Mouse (Mus musculus): ENCODE data around the gene Scn10a. TPM values are rescaled to one million over a fixed set of nuclear protein-coding genes. Genes with fewer than 3 reads are reported as not detected.

Gene Scn10a
- polyA plus RNA-seq, 2 experiments: 0.06 to 0.08 TPM

GRCm38 (mm10) chr9:119561746-119562145 is 157.4 kb downstream of the Scn10a start:
- Histone ChIP-seq H3K27ac (no peak overlapping the region), H3K4me1 (replicated peaks; ENCODE audit: control insufficient read depth in 2 of 2, insufficient read depth in 2 of 2, low read length in 1 of 2) (no peaks in the 10 kb centered on the region), H3K9ac (replicated peaks) (no peak overlapping the region), H3K27me3 (ENCODE audit: control insufficient read depth, insufficient read depth, low read length) (no peaks in the 10 kb centered on the region), H3K36me3 (replicated peaks; ENCODE audit: control insufficient read depth, insufficient read depth, low read depth) (no peaks in the 10 kb centered on the region), H3K9me3 (ENCODE audit: control insufficient read depth, low read length) (no peaks in the 10 kb centered on the region), H3K4me2 (ENCODE audit: low read depth) (no peak overlapping the region), H3K4me3 (ENCODE audit: insufficient read depth in 1 of 2, low read depth in 2 of 2, low read length in 2 of 2) (no peak overlapping the region)
- ATAC-seq (ENCODE audit: insufficient read depth) (no peak), DNase-seq (ENCODE audit: low read depth in 3 of 3, low spot score in 3 of 3) (no peak)
- WGBS (ENCODE audit: insufficient replicate concordance): 58% methylated on average over 8 of the region's 8 CpGs
- TF ChIP-seq EP300 (IDR thresholded peaks at IDR 0.05; ENCODE audit: low read depth) (no peak), CTCF (IDR thresholded peaks at IDR 0.05; ENCODE audit: low read depth) (no peak)

GRCm38 (mm10) chr9:119559537-119560276 is 159.4 kb downstream of the Scn10a start:
- ATAC-seq (ENCODE audit: insufficient read depth): no peak
- no peak overlapping the region for H3K9ac ChIP-seq (replicated peaks)
- no peaks in the 10 kb centered on the region for H3K4me1 ChIP-seq (replicated peaks; ENCODE audit: control insufficient read depth in 2 of 2, insufficient read depth in 2 of 2, low read length in 1 of 2)

More at GRCm38 (mm10) chr9:119559537-119560276, 159.4 kb downstream of the Scn10a start:
- 61% methylated on average over 16 of the region's 16 CpGs for whole genome bisulfite sequencing (ENCODE audit: insufficient replicate concordance)
- H3K4me3 ChIP-seq (ENCODE audit: insufficient read depth in 1 of 2, low read depth in 2 of 2, low read length in 2 of 2): no peak overlapping the region
- no peak for TF ChIP-seq CTCF (IDR thresholded peaks at IDR 0.05; ENCODE audit: low read depth)
- TF ChIP-seq EP300 (IDR thresholded peaks at IDR 0.05; ENCODE audit: low read depth): no peak
- no peak for DNase-seq (ENCODE audit: low read depth in 3 of 3, low spot score in 3 of 3)
- no peaks in the 10 kb centered on the region for H3K36me3 ChIP-seq (replicated peaks; ENCODE audit: control insufficient read depth, insufficient read depth, low read depth)
- no peaks in the 10 kb centered on the region for H3K27me3 ChIP-seq (ENCODE audit: control insufficient read depth, insufficient read depth, low read length)
- no peak overlapping the region for H3K4me2 ChIP-seq (ENCODE audit: low read depth)
- H3K9me3 ChIP-seq (ENCODE audit: control insufficient read depth, low read length): no peaks in the 10 kb centered on the region
- no peak overlapping the region for H3K27ac ChIP-seq

Other genes with a start within 250 kb of the Scn10a start
- 0.02 and 0.04 TPM in 2 replicates for gene Scn5a, start 140.3 kb downstream of the Scn10a start, polyA plus RNA-seq (2012; rRNA removed)
- 0.04 TPM in 1 of 2 replicates, not detected in the other for gene Scn5a, start 140.3 kb downstream of the Scn10a start, polyA plus RNA-seq (2014; fragmentation: Nextera tagmentation; extraction: Ambion mirVana)
- gene Scn11a, start 106.1 kb upstream of the Scn10a start, polyA plus RNA-seq (2012; rRNA removed): 0.01 TPM in 1 of 2 replicates, not detected in the other
- not detected in 2 replicates for gene Scn11a, start 106.1 kb upstream of the Scn10a start, polyA plus RNA-seq (2014; fragmentation: Nextera tagmentation; extraction: Ambion mirVana)
- 11.0 and 16.1 TPM in 2 replicates for gene Wdr48, start 175.6 kb upstream of the Scn10a start, polyA plus RNA-seq (2012; rRNA removed)
- gene Wdr48, start 175.6 kb upstream of the Scn10a start, polyA plus RNA-seq (2014; fragmentation: Nextera tagmentation; extraction: Ambion mirVana): 20.6 and 25.6 TPM in 2 replicates
- gene Gorasp1, start 218.2 kb upstream of the Scn10a start, polyA plus RNA-seq (2012; rRNA removed): 6.1 and 6.3 TPM in 2 replicates
- gene Gorasp1, start 218.2 kb upstream of the Scn10a start, polyA plus RNA-seq (2014; fragmentation: Nextera tagmentation; extraction: Ambion mirVana): 9.1 and 9.4 TPM in 2 replicates
- 0.22 and 0.28 TPM in 2 replicates for gene Ttc21a, start 218.3 kb upstream of the Scn10a start, polyA plus RNA-seq (2012; rRNA removed)
- gene Ttc21a, start 218.3 kb upstream of the Scn10a start, polyA plus RNA-seq (2014; fragmentation: Nextera tagmentation; extraction: Ambion mirVana): 0.11 and 0.25 TPM in 2 replicates

All from liver, embryonic 14.5 days (tissue).